Mouse (Mus musculus) heart, postnatal 0 days (tissue): ENCODE measurements at regions not wholly inside any gene's neighbourhood (a gene's known extent, or its start where the extent isn't known, plus 50 kb on each side); places are given as distances from the start of the nearest gene placed in this dataset.

ENCODE experiments used
- CTCF ChIP-seq: IDR thresholded peaks from 2 replicates; pipeline ENCODE4 v1.5.1; 2016; ENCODE audit warnings: antibody characterized with exemption, control low read depth, low read depth
- EP300 ChIP-seq: IDR thresholded peaks from 2 replicates; pipeline ENCODE4 v1.6.1; 2016; ENCODE audit warnings: antibody characterized with exemption, low read depth

DNA sequence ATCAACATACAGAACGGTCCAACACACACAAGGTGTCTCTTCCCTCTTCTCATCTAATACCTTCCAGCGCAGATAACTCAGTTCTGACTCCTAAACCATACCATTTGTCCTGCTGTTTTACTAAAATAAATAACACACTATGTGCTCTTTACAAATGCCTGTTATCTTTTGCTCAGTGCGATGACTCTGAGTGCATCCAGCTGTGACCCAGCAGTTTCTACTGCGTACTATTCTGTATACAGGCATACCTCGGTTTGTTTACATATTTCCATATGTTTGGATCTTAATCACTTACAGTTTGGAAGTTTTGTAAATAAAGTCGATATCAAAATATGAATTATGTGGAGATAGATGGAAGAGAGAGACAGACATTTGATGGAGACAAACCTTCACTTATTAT lies 583.0 kb upstream of the Pitx2 start:
- TF ChIP-seq CTCF (no peak), EP300 (no peak)
